Mouse (Mus musculus) megakaryocyte progenitor cell, adult 5-6 weeks (primary cell): Measurements from ENCODE around the gene Gm6408. TPM values are rescaled to one million over a fixed set of nuclear protein-coding genes. Genes with fewer than 3 reads are reported as not detected.

Experiments
- total RNA-seq, 2 experiments: library from RNA; stranded (forward) in 1 of 2; stranded (reverse) in 1 of 2; fragments of 157-497, 149-512 nt in 1 of 2; fragments of 200-1000 nt in 1 of 2; gene quantifications; 2 replicates each; pipeline versions ENCODE4 v1.2.3 to v1.2.4; 2015 to 2017

The Gm6408 gene
- total RNA-seq, 2 experiments from 2014 or later = not detected

Other genes starting within 250 kb of the Gm6408 start
- gene Wasf3, start 97.0 kb upstream of the Gm6408 start, total RNA-seq (2015) = not detected in 2 replicates
- not detected in 2 replicates for gene Wasf3, start 97.0 kb upstream of the Gm6408 start, total RNA-seq (2017)
- gene Gm6370, start 9.4 kb downstream of the Gm6408 start, total RNA-seq (2015) = not detected in 2 replicates
- not detected in 2 replicates for gene Gm6370, start 9.4 kb downstream of the Gm6408 start, total RNA-seq (2017)
- not detected in 2 replicates for gene 4930449I24Rik, start 20.4 kb downstream of the Gm6408 start, total RNA-seq (2015)
- not detected in 2 replicates for gene 4930449I24Rik, start 20.4 kb downstream of the Gm6408 start, total RNA-seq (2017)
- not detected in 2 replicates for gene Gm3402, start 32.2 kb downstream of the Gm6408 start, total RNA-seq (2015)
- not detected in 2 replicates for gene Gm3402, start 32.2 kb downstream of the Gm6408 start, total RNA-seq (2017)
- gene Gm3404, start 43.8 kb downstream of the Gm6408 start, total RNA-seq (2015) = not detected in 2 replicates
- not detected in 2 replicates for gene Gm3404, start 43.8 kb downstream of the Gm6408 start, total RNA-seq (2017)
- gene Gm3409, start 55.7 kb downstream of the Gm6408 start, total RNA-seq (2015) = not detected in 2 replicates
- gene Gm3409, start 55.7 kb downstream of the Gm6408 start, total RNA-seq (2017) = not detected in 2 replicates
- not detected in 2 replicates for gene Gm3415, start 74.2 kb downstream of the Gm6408 start, total RNA-seq (2015)
- gene Gm3415, start 74.2 kb downstream of the Gm6408 start, total RNA-seq (2017) = not detected in 2 replicates
- gene Gpr12, start 103.3 kb downstream of the Gm6408 start, total RNA-seq (2015) = not detected in 2 replicates
- gene Gpr12, start 103.3 kb downstream of the Gm6408 start, total RNA-seq (2017) = not detected in 2 replicates